Mouse (Mus musculus) thymus, postnatal 36 days (tissue): ENCODE data around the gene Trpc2.
A peak's percentile ranks its signal among the peaks of the same experiment; 100 is the strongest.
"Not testable (repeated sequence)": the region's sequence is repeated elsewhere in the genome, so short reads cannot be mapped to it uniquely, and the experiment has no call there.

Source experiments
- DNase-seq, 2 experiments: peaks; one replicate each; pipeline ENCODE4 v3.0.0; 2022; ENCODE audit warnings: mixed read lengths in 2 of 2

The Trpc2 gene

DNA sequence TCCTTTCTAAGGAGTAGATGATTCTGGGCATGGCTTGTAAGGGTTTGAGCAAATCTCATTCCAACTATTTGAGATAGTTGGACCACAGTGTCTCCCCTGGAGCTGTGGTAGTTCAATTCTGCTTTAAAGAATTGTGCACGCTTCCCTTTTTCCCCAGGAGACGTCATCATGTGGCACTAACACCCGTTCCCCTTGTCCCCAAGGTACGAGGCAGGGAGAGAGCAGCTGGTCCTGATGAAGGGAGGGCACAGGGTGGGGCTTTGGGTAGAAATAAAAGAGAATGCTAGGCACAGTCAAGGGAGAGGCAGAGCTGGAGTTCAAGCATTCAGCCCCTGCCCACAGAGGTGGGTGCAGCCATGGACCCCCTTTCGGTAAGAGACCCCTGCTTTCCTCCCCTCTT, at the start of gene Trpc2:
Gene Trpc2, plus strand, starts transcription at position 301 of the 400 bp plus-strand sequence.
- no peak for DNase-seq

DNA sequence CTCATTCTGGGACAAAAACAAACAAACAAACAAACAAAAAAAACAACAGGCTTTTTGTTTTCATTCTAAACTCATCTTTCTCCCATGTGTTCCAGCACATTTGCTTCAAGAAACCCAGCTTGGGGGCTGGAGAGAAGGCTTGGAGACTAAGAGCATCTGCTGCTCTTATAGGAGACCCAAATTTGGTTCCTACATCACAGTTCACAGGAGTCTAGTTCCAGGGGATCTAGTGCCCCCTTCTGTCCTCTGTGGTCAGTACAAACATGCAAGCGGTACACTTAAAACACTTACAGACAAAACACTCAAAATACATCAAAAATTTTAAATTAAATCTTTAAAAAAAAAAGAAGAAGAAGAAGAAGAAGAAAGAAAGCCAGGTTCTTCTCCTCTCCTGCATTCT, 48.0 kb upstream of the Trpc2 start:
- DNase-seq: no peak

DNA sequence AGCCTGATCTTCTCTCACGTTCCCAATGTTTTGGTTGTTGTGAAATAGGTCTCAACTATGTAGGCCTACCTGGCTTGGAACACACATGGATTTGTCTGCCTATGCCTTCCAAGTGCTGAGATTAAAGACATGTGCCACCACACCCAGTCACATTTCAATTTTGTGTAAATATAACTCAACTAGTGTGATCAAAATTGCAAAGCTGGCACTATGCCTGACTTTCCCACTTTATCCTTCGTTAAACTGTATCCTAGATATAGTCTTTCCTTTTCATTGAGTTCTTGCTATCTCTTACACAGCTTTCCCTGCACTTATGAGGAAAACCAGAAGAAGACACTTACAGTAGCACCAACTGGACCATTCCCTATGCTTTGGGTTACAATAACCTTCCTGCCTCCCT, 47.4 kb upstream of the Trpc2 start:
- no peak for DNase-seq

DNA sequence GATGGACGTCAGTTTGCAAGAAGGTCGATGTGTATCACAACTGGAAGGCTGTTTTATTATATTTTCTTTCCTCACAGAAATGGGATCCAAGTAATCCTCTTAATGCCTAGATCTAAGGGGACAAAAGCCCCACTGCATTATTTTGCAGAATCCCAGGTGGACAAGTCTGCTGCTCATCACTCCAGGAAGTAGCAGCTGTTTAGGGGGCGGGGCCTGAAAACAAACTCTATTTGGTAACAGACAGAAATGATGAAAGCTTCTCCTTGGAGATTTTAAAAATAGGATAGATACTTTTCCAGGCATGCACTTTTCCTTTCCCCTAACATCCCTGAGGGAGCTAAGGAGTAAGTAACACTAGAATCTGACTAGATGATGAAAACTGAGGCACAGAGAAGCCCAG, 45.6 kb upstream of the Trpc2 start:
- DNase-seq: no peak

DNA sequence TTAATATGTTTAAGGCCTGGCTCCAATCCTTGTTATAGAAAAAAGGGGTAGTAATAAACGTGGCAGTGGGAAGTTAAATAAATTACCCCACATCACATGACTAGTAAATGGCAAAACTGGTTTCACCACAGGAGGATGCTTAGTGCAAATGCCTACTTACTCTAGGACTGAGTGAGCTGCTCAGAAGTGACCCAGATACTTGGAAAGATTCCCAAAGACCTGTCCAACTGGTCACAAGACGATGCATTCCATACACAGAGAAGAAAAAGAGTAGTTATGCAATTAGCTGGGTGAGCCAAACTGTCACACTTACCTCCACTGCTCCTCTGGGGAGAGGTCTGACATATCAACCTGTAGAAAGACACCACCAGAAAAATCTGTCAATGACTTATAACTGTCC, 40.6 kb upstream of the Trpc2 start:
- no peak for DNase-seq

DNA sequence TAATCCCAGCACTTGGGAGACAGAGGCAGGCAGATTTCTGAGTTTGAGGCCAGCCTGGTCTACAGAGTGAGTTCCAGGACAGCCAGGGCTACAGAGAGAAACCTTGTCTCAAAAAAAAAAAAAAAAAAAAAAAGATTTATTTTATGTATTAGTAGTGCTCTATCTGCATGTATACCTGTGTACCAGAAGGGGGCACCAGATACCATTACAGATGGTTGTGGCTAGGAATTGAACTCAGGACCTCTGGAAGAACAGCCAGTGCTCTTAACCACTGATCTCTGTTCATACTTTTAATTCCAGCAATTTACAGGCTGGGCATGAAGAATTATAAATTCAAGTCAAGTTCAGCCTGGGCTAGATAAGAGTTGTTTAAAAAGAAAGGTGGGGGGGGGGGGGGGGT, 34.4 kb upstream of the Trpc2 start:
- DNase-seq: not testable (repeated sequence)

DNA sequence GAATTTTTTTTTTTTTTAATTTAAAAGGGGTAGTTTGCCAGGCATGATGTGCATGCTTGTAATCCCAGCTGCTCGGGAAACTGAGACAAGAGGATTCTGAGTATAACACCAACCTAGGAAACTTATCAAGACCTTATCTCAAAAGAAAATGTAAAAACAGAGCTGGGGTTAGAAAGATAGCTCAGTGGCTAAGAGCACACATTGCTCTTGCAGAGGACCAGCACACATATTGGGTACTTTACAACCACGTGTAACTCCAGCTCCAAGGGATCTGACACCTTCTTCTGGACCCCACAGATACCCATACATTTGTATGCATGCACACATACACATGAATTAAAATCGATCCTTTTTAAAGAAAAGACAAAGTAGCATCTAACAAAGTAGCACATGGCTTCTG, 21.6 kb upstream of the Trpc2 start:
- DNase-seq: no peak

DNA sequence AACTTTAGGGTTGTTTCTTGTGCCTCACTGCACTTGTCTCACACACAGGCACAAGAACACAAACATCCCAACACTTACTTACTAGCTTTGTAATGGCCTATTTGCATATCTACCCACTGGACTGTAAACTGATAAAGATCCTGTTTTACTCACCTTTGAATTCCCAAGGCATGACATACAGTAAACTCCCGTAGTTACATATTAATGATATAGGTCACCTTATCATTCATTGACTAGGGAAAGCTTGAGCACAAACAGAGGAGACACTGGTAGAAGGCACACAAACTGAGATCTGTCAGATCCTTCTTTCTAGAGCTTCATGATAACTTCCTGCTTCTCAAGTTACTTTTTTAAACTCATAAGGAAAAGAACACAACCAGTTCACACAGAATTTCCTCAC, 20.7 kb upstream of the Trpc2 start:
- no peak for DNase-seq

DNA sequence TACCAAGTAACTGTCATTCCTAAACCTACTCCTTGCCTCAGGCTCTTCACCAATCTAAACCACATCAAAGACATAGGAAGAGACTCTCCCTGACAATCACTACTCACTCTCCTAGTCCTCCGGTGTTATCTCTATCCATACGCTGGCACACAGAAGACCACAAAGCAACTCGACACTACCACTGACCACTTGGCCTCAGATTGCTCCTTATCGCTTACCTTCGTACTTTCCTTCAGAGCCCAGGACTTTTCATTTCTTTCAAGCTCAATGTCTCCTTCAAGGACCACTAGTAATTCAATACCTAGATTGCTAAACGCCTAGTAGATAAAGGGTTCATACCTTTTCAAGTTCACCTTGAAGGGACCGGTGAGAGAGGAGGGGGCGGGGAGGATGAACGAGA, 19.0 kb upstream of the Trpc2 start:
- no peak for DNase-seq

DNA sequence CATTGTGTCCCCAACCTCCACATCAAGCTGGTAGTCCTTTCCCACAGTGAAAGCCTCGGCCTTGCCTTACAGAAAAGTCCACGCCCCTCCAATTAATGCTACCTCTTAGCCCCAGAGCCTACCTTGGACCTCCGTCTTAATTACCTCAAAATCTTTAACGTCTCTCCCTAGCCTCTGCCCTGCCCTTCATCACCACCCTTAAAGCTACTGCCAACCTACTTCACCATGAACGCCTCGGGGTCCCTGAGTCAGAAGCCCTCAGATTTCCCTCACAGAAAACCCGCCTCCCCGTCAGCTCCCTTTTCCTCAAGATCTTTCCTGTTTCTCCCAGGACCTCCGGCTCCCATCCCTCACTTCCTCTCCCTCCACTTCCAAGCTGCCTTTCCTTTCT, 18.3 kb upstream of the Trpc2 start:
- no peak for DNase-seq

DNA sequence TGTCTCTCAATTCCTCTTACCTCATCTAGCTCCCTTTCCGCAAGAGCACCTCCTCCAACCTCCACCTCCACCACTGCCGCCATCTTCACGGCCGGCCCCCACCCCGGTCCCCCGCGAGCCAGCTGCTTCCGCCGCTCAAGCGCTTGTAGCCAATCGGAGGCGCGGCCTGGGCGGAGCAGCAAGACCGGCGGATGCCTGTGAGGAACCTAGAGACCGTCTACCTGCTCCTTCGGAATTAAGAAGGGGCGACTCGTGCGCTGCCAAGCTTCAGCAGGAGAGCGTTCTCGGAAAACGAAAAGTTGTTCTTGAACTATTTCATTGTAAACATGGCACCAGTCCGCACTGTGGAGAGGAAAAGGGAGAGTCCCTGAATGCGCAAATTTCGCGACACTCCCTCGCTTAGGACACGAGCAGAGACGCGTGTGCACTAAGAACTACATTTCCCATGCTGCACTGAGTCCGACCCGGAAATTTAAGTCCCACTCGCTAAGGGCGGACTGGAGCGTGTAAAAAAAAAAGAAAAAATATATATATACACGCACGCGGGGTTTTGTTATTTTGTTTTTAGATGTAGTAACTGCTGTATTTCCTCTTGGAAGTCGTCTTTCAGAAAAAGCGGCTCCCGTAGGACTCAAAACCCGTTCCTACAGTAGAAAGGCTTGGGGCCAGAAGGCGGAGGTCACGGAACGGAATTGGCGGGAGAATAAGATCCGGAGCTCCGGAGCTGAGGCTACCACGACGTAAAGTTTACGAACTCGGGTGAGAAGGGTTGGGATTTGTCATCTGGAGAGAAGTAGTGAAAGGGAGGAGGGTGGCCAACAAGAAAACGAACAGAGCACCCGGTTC, 17.6 kb upstream of the Trpc2 start, which contains the start of the genes Rnf121, Xndc1 and Xntrpc:
Gene Rnf121, minus strand, starts transcription at position 424 of the 846 bp plus-strand sequence.
Gene Xndc1, plus strand, starts transcription at position 466 of the 846 bp plus-strand sequence.
Gene Xntrpc, plus strand, starts transcription at position 668 of the 846 bp plus-strand sequence.
- peak; percentile 90 to 92 for DNase-seq

DNA sequence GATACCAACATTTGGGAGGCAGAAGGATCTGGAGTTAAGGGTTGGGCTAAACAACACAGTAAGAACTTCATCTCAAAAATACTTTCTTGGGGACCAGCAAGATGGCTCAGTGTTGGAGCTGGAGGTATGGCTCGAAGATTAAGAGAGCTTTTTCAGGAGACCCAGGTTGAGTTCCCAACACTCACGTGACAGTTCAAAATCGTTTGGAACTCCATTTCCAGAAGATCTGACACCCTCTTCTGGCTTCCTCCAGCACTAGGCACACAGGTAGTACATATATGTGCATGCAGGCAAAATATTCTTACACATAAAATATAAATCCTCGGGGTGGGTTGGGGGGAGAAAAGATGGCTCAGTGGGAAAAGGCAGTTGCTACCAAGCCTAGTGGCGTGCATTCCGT, 16.6 kb upstream of the Trpc2 start:
- DNase-seq: no peak

DNA sequence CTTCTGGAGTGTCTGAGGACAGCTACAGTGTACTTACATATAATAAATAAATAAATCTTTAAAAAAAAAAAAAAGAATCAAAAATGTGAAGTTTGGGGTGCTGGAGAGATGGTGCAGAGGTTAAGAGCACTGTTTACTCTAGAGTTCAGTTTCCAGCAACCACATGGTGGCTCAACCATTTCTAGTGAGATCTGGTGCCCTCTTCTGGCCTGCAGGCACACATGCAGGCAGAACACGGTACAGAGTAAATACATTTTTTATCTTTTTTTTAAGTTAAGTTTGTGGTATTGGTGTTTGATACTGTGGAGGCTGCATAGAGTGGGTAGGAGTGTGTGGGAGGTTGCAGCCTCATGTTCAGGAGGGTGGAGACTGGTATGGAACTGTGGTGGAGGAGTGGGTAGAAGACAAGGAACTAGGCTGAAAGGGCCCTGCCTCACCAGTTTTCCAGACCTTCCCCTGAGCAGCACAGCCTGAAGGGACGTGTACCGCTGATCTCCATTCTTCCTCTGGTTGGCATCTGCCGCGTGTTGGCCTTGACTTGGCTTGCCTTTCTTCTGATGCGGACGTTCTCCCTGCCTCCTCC, 6.1 kb upstream of the Trpc2 start:
- DNase-seq: peak in 1 of 2 experiments; percentile 29

DNA sequence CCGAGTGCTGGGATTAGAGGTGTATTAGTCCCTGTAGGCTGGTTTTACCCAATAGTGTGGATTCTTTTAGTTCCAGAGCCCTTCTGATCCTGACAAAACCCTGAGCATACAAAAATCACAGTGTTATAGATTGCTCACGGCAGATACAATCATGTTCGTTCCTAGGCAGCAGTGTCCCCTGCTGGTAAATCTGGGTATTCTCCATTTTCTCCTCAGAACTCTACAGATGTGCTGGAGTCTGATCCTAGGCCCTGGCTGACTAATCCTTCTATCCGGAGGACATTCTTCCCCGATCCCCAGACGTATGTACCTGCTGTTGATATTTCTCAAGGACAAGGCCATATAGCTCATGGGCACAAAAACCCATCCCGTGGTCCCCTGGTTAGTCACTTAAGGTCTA, 4.4 kb upstream of the Trpc2 start:
- DNase-seq: no peak

DNA sequence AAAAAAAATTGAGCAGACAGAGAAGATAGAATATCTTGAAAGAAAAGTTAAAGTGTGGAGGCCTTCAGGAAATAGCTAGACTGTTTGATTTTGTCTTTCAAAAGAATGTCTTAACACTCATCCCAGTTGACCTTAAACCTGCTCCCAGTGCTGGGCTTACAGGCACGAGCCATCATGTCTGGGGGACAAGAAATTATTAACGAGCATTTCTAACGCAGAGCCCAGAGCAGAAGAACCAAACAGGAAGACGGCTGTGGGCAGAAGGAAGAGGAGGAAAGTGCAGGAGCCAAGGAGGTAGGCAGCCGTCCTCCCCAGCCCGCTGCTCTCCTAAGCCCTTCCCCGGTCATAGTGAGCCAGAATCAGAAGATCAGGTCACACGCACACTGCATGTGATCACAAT, 2.6 kb upstream of the Trpc2 start:
- DNase-seq: no peak

DNA sequence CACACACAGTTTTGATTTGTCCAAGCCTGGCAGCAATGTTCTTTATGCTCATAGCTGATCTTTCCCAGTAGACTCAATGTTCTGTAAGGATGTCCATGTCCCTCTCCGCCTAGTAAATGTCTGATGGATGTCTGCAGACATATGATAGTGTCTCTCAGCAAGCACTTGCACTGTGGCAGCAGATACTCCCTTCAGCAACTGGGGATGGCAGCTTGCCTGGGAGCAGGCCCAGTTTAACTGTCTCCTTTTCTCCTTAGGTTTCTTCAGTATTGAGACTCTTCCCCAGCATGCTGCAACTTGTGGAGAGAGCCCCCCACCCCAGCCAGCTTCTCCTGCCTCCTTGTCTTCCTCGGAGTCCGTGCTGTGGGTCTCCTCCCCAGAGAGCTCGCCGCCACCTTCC, 1.1 kb upstream of the Trpc2 start:
- DNase-seq: no peak

DNA sequence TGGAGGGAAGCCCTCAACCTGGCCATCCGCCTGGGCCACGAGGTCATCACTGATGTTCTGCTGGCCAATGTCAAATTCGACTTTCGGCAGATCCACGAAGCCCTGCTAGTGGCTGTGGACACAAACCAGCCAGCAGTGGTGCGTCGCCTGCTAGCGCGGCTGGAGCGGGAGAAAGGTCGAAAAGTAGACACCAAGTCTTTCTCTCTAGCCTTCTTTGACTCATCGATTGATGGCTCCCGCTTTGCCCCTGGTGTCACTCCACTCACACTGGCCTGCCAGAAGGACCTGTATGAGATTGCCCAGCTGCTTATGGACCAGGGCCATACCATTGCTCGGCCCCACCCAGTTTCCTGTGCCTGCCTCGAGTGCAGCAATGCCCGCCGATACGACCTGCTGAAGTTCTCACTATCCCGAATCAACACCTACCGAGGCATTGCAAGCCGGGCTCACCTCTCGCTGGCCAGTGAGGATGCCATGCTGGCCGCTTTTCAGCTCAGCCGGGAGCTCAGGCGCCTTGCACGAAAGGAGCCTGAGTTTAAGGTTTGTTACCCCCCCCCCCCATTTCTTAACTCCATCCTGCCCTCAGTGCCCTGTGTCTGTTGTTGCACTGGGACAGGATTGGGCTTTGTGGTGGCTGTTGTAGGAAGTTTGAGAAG, 1.3 kb downstream of the Trpc2 start:
- DNase-seq: no peak

DNA sequence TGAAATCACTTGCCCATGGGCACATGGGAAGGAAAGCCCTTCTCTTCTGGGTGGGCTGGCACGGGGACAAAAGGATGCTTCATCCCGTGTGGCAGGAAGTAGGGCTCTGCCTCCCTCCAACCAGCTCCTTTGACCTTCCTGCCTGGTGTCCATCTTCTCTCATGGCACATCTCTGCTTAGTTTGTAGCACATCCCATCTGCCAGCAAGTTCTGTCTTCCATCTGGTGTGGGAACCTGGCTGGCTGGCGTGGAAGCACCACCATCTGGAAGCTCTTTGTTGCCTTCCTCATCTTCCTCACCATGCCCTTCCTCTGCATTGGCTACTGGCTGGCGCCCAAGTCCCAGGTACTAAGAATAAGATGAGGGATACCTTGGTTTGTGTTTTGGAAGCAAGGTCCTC, 4.4 kb downstream of the Trpc2 start:
- no peak for DNase-seq

DNA sequence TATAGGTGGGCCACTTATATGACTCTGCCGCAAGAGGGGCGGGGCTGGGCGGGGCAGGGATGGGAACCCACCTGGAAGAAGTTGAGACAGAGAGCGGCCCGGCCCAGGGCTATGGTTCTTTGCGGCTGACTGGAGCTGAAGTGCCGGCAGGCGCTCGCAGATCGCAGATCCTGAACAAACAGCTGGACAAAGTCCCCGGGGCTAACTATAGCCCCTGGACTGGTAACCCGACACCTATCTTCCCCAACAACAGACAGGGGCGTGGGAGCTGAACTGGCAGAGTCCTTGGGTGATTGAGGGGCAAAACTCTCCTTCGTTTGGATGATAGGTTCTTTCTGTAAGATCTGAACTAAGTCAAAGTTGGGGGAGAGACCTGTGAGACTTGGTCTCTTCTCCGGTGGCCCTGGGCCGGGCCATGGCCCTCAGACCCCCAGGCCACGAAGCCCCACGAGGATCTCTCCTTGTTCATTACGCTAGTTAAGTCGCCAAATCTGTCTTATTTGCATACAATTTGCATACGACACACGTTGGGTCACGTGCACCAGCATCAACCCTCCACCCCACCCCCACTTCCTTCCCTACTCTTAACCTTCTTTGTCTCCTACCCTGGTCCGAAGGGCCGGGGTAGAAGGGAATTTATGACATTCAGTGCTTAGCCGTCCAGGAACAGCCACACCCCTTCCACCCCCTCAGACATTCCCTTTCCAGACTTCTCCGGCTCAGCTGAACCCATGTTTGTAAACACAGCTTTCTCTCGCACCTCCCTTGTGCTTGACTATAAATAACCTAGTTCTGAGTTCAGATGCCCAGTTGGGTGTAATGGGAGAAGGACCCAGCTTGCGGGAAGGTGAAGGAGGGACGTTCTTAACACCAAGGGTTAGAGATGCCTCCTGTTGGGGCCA, 17.1 kb downstream of the Trpc2 start:
- peak; percentile 51 to 58 for DNase-seq

DNA sequence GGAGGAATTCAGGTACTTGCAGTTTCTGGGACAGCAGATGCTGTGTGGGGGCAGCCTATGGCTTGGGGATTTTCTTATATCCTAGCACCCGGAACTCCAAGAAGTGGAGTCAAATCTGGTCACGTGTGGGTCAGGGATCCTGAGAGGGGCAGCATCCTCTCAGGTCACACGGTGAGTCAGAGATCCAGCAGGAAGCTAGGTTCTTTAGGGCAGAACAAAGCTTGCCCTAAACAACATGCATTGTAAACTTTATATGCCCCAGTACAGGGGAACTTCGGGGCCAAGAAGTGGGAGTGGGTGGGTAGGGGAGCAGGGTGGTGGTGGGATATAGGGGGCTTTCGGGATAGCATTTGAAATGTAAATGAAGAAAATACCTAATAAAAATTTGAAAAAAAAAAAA, 18.0 kb downstream of the Trpc2 start:
- no peak for DNase-seq

DNA sequence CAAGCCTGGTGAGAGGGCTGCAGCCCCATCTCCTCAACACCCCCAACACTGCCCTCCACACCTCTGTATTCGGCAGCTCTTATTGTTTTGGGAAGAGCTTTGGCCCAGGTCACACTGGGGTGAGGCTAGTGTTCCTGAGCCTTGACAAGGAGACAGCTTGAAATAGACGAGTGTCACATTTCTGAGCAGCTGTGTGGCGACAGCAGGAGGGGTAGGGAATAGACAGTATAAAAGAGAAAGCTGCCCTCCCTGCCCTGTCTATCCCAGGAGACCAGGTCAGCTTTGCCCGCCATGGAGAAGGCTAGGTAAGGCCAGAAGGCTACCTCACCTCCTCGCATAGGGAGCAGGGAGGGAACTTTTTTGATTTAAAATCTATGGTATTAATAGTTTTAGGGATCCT, 18.6 kb downstream of the Trpc2 start, which contains the start of gene Art1:
Gene Art1, plus strand, starts transcription at position 257 of the 400 bp plus-strand sequence.
- no peak for DNase-seq

DNA sequence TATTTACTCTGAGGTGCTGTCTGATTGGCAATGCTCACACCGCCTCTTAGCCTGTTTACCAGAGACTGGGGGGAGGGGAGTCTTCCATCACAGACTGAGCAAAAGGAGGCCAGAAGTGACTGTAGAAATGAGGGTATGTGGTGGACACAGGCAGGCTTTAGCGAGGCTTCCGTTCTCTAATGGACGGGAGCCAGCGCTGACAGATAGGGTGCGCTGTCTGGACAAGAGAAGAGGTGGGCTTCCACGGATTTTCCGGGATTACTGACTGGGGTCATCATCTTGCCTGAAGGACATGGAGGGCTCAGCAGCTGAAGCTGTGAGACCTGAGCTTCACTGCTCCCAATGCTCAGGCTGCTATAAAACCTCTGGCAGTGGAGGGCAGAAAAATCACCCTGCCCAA, 19.3 kb downstream of the Trpc2 start:
- DNase-seq: no peak

DNA sequence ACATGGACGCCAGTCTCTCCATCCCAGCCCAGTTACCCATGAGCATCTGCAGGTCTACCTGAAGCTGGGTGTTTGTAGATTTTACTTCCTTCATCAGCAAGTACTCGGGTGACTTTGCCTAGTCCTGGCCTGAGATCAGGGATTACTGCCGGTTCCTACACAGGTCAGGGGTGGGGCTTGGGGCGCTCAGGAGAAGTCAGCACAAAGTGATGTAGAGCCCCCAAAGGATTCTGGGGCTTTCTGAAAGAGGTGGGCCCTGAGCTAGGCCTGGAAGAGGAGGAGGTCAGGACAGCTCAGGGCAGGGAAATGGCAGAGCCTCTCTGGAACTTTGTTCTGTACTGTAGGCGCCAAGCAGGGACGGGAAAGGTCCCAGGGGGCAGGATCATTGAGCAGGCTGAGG, 19.8 kb downstream of the Trpc2 start:
- no peak for DNase-seq
